Mouse (Mus musculus) ZHBTc4 (cell line): ENCODE results near the gene Chd5.

Experiments used
- DNase-seq: peaks from one replicate; pipeline ENCODE4 v3.0.0-alpha.2; 2011; ENCODE audit warnings: low read depth, low spot score

The Chd5 gene

DNA sequence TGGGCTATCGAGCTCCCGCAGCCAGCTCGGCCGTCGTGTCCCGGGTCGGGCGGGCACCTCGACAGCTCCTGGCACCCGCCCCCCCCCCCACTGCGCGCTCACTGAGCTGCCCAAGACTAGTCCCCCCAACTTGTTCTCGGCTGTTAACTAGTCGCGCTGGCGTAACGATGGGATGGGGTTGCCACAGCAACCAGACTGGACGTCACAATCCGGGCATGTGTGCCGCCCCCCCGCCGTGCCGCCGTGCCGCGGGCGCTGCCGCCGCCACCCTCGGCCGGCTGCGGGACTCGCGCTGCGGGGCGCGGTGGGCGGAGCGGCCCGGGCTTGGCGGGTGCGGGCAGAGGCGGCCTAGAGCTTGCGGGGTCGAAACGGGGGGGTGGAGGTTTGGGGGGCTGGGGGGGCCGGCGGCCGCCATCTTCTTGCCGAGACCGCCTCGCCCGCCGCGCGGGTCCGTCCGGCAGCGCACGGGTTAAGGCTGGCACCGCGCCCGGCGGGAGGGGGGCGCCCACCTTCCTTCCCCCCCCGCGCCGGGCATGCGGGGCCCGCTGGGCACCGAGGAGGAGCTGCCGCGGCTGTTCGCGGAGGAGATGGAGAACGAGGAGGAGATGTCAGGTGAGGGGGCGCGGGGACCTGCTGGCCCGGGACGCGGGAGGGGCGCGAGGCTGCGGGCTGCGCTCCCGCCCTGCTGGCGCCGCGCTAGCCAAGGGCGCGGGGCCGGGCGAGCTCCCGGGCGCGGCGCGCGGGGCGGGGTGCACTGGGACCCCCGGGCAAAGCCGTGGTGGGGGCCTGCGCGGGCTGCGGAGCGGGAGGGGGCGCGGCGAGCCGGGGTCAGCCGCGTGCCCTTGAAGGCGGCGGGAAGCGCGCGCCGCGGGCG, at the start of gene Chd5:
Gene Chd5 (plus strand): TSS at position 233 of the 874 bp plus-strand sequence.
- peak; percentile 62 for DNase-seq

DNA sequence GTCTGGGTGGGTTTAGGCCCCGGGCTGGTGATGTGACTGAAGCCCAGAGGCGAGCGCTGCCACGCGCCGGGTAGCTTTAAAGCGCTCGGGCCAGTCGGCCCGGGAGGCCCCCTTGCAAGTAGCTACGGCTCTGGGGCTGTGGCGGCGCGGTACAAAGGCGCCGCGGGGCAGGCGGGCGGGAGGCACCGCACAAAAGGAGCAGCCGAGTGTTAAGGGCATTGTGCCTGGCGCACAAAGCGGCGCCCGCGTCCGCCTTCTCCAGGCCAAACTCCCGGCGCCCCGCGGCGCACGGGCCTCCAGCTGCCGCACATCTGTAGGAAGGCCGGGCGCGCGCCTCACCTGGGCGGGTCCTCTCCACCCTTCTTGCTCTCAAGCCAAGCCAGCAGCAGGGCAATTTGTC, 48.1 kb upstream of the Chd5 start:
- DNase-seq = peak; percentile 96

DNA sequence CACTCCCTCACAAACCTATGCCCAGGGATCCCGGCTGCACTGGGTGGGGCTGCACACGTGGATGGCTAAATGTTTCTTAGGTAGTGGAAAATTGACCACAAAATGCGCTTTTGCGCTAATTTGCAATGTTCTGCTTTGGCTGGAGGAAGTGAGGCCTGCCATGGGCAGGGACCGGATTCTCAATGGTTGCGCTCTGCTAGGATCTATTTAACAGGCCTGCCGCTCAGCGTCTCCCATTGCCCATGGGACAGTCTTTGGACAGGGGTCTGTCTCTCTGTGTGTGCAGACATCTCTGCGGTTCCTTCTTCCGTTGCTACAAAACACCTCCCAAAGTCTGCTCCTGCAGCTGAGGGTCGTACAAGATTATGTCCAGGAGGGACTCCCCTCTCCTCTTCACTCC, 47.5 kb upstream of the Chd5 start:
- DNase-seq = no peak

DNA sequence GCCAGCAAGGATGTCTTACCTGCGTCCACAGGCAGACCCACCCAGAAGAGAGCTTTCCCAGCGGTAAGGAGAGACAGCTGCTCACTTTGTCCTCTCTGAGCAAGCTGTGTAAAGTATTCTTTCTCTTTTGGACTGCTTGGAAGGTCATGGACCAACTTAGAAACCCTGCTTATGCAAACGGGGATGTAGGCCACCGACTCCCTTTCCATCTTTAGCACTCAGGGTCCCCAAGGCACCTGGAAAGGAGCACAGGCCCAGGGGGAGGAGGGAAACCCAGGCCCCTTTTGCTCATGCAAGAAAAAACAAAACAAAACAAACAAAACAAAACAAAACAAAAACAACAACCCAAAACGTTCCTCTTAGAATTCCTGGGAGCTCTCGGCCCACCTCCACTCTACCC, 46.9 kb upstream of the Chd5 start, which contains the start of gene Hes3:
Gene Hes3 (minus strand): TSS at position 101 of the 400 bp plus-strand sequence.
- DNase-seq = no peak

DNA sequence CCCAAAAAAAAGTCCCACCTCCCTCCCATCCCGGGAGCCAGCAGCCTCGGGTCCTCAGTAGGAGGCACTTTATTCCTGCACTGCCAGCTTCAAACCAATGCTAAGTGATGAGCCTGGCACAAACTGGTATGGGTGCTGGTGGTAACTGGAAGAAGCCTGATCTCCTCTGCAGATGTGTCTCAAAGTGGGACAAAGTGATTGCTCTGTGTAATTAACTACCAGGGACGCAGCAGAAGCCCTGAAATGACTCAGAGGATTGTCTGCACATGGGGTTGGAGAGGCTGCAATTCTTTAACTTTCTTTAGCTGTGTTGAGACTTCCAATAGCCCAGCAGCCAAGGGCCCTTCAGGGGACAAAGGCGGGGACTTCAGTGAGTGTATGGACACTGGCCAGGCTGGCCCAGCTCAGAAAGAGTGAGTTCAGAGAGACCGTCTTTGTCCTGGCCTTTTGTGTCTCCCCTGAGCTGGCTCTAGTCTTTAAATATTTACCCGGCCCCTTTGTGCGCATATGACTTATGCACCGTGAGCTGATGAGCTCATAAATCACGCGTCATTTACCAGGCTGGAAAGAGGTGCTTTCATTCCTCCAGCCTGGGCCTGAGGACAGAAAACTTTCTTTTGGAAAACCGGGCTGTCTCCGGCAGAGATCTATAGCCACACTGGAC, 46.2 kb upstream of the Chd5 start:
- no peak for DNase-seq

DNA sequence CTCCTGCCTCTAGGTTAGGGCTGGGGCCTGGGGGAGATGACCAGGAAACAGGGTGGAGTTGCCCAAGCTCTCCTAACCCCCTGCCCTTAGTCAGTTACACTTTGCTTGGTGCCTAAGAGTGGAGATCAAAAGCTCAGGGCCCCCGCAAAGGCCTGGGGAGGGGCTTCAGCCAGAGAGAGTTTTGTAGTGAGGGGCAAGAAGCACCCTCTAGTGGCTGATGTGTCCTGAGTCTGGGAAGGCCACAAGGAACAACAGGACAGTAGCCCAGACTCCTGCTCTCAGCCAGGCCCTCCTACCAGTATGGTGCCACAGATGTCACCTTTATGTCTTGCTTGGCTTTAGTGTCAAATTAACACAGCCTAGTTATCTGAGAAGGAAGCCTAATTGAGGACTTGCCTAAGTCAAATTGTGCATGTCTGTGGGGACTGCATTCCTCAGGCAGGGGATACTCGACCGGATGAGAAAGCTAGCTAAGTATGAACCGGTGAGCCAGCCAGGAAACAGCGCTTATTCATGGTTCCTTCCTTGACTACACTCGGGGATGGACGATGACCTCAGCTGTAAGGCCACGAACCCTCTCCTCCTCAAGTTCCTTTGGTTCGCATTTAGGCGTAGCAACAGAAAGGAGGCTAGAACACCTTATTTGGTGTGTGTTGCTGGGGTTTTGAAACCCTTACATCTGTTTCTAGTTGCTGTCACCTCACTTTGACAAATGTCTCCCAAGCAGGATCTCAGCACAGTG, 44.1 kb upstream of the Chd5 start:
- no peak for DNase-seq

DNA sequence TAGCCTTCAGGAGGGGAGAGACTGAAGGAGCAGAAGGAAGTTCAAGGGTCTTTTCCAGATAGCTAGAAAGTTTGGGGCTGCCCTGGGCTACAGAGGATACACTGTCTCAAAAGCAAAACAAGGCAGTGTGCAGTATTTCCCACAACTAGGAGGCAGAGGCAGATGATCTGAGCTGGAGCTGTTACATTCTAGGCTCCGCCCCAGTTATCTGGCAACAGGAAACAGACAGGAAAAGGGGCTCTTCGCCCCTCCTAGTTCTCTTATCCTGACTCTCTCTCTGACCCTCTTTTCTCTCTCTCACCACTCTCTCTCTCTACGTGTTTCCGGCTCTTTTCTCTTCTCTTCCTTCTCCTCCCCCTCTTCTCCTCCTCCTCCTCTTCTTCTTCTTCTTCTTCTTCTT, 42.5 kb upstream of the Chd5 start:
- no peak for DNase-seq

DNA sequence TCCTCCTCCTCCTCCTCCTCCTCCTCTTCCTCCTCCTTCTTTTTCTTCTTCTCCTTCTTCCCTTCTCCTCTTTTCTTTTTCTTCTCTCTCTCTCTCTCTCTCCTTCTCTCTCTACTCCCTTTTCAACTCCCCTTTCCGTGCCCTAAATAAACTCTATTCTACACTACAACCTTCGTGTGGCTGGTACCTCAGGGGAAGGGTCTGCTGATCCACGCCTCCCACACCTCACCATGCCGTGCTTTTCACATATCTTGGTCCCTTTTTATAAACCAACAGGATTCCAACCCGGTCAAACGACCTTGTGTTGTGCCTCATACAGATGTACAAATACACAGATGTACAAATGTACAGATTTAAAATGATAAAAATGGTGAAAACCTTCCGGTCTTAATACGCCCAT, 42.1 kb upstream of the Chd5 start:
- DNase-seq = no peak

DNA sequence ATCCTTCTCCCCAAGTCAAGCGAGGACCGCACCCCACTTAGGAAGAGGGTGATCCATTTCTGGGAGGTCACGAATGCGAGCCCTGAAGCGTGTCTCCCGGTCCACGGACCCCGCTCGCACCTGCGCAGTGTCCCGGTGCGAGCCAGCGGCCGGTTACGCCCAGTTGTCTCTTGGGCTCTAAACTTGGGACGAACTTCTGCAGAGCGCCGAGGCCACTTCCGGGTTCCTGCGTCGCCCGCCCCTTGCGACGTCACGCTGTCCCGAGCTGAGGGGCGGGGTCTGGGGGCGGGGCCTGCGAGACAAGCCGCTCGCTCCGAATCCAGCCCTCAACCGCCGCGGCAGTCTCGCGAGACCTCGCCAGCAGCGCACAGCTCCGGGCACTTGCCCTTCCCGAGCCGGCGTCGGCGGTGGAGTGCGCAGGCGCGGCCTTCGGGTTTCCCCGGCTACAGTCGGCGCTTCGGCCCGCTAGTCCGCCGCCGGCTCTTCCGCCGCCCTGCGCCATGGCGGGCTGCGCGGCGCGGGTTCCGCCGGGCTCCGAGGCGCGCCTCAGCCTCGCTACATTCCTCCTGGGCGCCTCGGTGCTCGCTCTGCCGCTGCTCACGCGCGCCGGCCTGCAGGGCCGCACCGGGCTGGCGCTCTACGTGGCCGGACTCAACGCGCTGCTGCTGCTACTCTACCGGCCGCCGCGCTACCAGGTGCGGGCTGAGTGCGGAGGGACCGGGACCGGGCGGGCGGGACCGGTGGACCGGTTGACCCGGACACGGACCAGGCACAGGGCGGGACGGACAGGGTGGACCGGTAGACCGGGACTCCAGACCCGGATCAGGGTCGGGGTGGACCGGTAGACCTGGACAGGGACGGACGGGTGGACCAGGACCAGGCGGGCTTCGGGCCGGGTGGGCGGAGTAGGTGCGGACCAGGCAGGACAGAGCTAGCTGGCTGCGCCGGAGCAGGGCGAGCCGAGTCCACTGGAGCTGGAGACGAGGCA, 41.3 kb upstream of the Chd5 start, which contains the start of gene Icmt:
Gene Icmt (plus strand): TSS at position 354 of the 988 bp plus-strand sequence.
- DNase-seq = peak; percentile 100

DNA sequence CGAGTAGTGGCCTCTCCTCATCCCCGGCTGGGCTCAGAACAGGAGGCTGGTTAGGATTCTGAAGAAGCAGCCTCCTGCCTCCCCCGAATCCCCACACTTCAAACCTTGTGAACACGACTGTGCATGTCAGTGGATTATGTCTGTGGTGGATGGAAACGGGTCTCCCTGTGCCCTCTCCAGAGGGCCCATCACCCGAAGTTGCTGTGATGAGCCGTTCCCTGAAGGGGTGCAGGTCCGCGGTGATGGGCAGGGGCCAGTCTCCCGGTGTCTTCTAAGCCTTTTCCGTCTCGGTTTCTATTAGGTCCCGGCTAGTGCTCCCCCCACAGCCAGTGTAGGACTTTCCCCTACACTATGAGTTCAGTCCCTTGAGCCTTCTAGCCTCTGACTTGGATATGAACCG, 39.6 kb upstream of the Chd5 start:
- DNase-seq = no peak

DNA sequence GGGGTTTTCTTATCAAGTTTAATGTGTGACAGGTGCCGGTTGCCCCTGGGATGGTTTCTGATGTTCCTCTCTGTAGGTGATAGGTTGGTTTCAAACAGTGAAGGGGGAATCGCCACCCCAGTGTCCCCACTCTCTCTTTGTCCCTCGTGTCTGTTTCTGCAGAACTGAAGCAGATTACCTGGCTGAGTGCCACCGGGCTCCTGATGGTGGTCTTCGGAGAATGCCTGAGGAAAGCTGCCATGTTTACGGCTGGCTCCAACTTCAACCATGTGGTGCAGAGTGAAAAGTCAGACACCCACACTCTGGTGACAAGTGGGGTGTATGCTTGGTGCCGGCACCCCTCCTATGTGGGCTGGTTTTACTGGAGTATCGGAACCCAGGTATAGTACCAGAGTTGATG, 38.1 kb upstream of the Chd5 start:
- no peak for DNase-seq

DNA sequence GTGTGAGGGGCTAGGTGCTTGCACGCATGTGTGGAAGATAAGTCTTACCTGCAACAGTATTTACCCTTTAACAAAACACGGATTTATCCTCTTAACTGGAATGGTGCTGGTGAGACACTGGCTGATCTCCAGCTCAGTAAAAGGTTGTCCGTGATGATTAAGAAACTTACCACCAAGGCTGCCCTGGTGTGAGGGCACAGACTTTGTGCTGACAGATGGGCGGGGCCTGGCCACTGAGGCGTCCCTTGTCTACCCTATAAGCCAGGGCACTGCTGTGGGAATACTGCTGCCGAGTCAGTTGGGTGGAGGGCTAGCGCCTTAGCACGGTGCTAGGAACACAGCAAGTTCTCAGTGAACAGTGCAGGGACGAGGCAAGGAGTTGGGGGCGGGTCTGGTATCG, 36.4 kb upstream of the Chd5 start:
- no peak for DNase-seq

DNA sequence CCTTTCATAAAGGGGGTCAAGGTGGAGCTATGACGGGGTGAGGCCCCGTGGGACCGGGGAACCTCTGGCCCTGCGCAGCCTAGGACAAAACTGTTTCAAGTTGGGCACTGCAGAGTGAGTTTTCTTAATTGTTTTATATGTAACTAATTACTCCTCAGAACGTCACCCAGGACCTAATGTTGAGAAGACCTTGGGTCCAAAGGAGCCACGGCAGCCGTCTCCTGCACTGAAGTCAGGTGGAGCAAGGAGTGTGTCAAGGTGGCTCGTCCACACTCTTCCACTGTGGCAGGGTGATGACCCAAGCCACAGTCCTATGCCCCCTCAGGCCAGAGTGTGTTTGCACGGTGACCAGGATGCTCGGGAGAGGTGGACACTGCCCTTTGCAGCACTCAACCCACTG, 35.3 kb upstream of the Chd5 start:
- DNase-seq = no peak

DNA sequence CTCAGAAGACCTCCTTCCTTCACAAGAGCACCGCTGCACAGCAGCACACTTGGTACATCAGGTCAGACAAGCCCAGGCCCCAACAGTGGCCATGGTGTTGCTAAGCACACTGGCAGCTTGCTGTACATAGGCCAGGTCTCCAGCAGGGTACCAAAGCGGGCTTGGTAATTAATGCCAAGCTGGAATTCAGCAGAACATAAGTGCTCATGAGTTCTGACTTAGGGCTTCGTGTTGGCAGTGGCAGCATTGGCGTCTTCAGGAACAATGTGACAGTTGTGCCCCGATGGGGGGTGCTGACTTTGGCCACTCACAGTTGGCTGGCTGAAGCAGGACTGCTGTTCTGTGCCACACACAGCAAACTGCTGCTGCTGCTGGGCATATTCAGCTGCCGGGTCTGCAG, 33.8 kb upstream of the Chd5 start:
- DNase-seq = no peak

DNA sequence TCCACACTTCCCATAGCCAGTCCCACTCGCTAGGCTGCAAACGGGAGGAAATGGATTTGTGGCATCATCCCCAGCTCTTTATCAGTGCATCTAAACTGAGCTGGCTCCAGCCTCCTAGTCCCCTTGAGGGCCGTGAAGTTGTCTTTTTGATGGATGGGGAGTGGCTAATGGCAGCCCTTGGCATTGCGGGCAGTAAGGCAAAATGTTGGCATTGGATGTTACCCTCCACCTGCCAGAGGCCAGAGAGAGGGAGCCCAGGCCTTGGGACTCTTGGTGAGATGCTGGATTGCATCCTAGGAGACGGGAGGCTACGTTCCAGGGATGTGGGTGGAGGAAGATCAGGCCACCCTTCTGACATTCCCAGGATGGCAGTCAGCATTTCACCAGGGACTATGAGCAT, 32.5 kb upstream of the Chd5 start:
- no peak for DNase-seq

DNA sequence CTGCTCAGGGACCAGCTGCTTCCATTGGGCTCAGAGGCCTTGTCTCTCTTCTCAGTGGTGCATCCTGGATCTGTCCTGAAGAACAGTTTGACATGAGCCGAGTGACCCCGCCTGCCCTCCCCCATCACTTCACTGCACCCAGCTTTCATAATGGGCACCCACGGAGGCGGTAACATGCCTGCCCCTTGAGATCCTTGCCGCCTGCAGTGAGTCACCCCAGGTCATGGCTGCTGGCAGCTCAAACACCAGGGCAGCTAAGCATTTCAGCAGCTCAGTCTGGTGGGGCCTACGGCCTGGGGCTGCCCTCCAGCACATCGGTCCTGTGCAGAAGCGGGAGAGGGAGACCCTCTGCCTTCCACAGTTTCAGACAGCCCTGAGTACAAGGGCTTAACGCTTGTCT, 30.9 kb upstream of the Chd5 start:
- DNase-seq = no peak

DNA sequence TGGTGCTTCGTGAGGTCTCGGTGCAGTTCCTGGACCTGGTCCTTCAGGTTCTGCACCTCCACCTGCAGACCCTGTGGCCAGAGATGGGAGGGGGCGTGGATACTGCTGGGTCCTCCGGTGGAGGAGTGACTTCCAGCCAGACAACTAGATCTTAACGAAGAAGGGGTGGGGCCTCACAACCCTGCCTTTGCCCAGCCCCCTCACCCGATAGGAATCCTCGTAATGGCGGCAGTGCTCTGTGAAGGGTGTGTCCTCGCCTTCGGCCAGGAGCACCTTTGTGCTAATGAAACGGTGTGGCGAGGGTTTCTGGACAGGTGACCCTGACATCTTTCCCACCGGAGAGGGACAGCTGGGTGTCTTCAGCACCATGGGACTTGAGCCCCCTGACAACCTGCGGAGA, 26.3 kb upstream of the Chd5 start:
- peak; percentile 80 for DNase-seq

DNA sequence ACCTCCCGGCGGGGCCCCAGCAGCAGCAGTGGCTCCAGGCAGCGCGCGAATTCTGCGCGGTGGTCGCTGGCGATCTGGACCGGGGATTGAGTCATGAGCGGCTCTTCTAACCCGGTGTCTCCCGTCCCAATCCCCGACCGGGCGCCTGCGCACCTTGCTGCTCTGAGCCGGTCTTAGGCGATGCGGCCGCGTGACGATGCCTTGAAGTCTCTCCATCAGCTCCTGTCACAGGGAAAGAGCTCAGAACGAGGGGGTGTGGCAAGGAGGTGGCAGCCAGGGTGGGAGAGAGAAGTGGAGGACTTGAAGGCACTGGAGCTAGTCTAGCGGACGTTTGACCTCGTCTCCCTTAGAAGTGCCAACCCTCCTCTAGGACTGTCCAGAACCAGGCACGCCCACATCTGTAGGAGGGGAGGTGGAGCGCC, 25.2 kb upstream of the Chd5 start:
- DNase-seq = peak; percentile 64

DNA sequence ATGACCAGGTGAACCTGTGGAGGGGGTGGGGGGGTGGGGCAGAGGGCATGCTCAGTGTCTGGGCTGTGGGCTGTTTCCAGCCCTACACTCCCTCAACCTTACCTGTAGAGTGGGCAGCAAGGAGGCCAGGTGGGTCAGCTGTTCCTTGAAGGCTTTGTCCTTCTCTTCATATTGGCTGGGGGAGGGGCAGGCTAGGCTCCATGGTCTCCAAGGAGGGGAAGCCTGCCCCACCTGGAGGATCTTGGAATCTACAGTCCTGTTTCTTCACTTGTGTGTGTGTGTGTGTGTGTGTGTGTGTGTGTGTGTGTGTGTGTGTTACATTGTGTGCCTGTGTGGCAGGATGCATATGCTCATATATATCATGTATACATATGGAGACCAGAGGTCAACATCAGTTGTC, 24.5 kb upstream of the Chd5 start:
- peak; percentile 72 for DNase-seq

DNA sequence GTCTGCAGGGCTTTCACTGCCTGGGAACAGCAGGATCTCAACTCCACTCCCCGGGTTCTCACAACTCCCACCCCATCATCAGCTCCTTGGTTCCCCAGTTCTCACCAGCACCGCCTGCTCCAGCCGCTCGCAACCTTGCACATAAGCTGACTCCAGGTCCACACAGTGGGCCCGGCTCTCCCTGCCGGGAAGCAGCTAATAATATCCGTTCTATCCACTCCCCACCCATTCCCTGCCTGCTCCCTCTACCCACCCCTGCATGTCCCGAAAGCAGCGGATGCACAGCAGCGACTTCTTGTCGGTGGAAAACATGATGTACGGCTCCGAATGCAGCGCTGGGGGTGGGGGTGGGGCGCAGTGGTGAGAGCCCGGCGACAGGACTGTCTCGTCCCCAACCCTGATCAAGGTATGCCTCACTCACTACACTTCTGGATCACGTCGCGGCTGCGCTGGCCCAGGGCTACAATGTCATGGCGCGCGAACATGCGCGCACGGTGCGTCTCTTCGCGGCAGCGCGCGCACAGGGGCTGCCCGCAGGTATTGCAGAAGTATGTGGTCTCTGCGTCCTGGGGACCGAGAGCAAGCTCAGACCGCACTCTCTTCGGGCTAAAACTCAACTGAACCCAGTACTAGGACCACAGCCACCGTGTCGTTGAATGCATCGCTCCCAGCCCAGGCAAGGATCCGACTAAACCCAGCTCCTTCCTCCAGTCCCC, 22.8 kb upstream of the Chd5 start:
- DNase-seq = peak; percentile 77
